Mouse (Mus musculus) MEL (cell line): ENCODE results near the gene Cyp1a2.
A peak's percentile ranks its signal among the peaks of the same experiment; 100 is the strongest.

Experiments used
- CHD2 ChIP-seq: IDR thresholded peaks from 2 replicates; pipeline ENCODE4 v1.6.1; 2011; ENCODE audit warnings: low read length, improper control_type of control experiment
- CTCF ChIP-seq, 3 experiments: IDR thresholded peaks in 2 of 3; conservative IDR thresholded peaks in 1 of 3; 2 replicates each; pipeline ENCODE4 v1.5.1; 2011 to 2012; ENCODE audit warnings: low read length in 3 of 3, low read depth in 2 of 3, mild to moderate bottlenecking in 2 of 3, improper control_type of control experiment in 1 of 3, inconsistent platforms in 1 of 3, mixed read lengths in 1 of 3, moderate library complexity in 1 of 3; ENCODE audit not compliant: control insufficient read depth in 1 of 3, insufficient read depth in 1 of 3, poor library complexity in 1 of 3, severe bottlenecking in 1 of 3
- ELF1 ChIP-seq: IDR thresholded peaks from 2 replicates; pipeline ENCODE4 v1.6.1; 2014; ENCODE audit warnings: low read depth, mild to moderate bottlenecking, inconsistent platforms, low read length, improper control_type of control experiment, moderate library complexity
- ETS1 ChIP-seq: IDR thresholded peaks from 2 replicates; pipeline ENCODE4 v1.6.1; 2012; ENCODE audit warnings: low read depth, mild to moderate bottlenecking, inconsistent platforms, low read length, improper control_type of control experiment, moderate library complexity
- POLR2AphosphoS5 ChIP-seq: IDR thresholded peaks from 2 replicates; pipeline ENCODE4 v1.6.1; 2012; ENCODE audit warnings: low read depth, borderline replicate concordance, mild to moderate bottlenecking, inconsistent platforms, low read length, moderate library complexity, mixed read lengths
- TCF12 ChIP-seq: IDR thresholded peaks from 2 replicates; pipeline ENCODE4 v1.6.1; 2014; ENCODE audit warnings: low read depth, mild to moderate bottlenecking, inconsistent platforms, low read length, improper control_type of control experiment, moderate library complexity
- UBTF ChIP-seq: IDR thresholded peaks from 2 replicates; pipeline ENCODE4 v1.6.1; 2012; ENCODE audit warnings: low read depth, mild to moderate bottlenecking, inconsistent platforms, low read length, improper control_type of control experiment, moderate library complexity, borderline replicate concordance; ENCODE audit not compliant: insufficient read depth
- ZNF384 ChIP-seq: IDR thresholded peaks from 2 replicates; pipeline ENCODE4 v1.6.1; 2012; ENCODE audit warnings: low read depth, mild to moderate bottlenecking, inconsistent platforms, low read length, improper control_type of control experiment

DNA sequence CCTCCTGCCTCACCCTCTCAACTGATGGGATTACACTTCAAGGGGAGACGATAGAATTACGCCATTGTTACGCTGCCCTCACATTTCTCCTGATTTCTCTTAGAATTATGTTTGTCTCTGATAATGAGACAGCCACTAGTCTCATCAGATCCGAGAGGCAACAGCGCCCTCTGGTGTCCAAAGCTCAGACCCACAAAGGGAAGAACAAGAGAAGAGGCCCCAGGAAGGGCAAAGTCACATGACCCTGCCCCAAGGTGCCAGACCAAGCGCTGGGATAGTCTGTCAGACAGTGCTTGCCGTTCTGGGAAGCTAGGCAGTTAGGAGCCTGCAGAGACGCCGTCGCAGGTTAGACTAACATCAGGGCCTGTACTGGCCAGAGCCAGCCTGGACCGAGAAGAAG lies 27.8 kb downstream of the Cyp1a2 start:
- TF ChIP-seq TCF12 (peak; percentile 16; the same call in 1 of the 2 replicates), UBTF (no peak), ETS1 (peak; percentile 49; the same call in 1 of the 2 replicates), ZNF384 (peak; percentile 80), CTCF (IDR thresholded peaks at IDR 0.05 in 2 of 3, conservative IDR thresholded peaks at IDR 0.05 in 1 of 3; ENCODE audit: control insufficient read depth in 1 of 3, insufficient read depth in 1 of 3, low read depth in 2 of 3, low read length in 3 of 3, poor library complexity in 1 of 3, severe bottlenecking in 1 of 3) (peak; percentile 76 to 100 (median 93)), CHD2 (no peak), POLR2AphosphoS5 (no peak), ELF1 (peak; percentile 55; the same call in 1 of the 2 replicates)
